Mouse (Mus musculus) liver, embryonic 12.5 days (tissue): Measurements from ENCODE around the gene Pde9a. TPM values are rescaled to one million over a fixed set of nuclear protein-coding genes. Genes with fewer than 3 reads are reported as not detected.
A peak's percentile ranks its signal among the peaks of the same experiment; 100 is the strongest.
"Not testable (repeated sequence)": the region's sequence is repeated elsewhere in the genome, so short reads cannot be mapped to it uniquely, and the experiment has no call there.

ENCODE experiments used
- ATAC-seq: fragments of 200-750 bp; cut with Nextera tagmentation; 2 replicates; pipeline ENCODE4 v1.8.0; 2017; ENCODE audit warnings: moderate number of reproducible peaks, mild to moderate bottlenecking, moderate library complexity
- H3K27ac ChIP-seq: fragments of 300-500 bp; sonication (generic); 2 replicates; pipeline ENCODE4 v1.5.1; 2016; ENCODE audit warnings: mild to moderate bottlenecking
- H3K27me3 ChIP-seq: fragments of 300-500 bp; sonication (generic); replicated peaks from 2 replicates; pipeline ENCODE4 v1.6.1; 2016; ENCODE audit warnings: mild to moderate bottlenecking, moderate library complexity
- H3K36me3 ChIP-seq: fragments of 300-500 bp; sonication (generic); 2 replicates; pipeline ENCODE4 v1.6.1; 2016; ENCODE audit warnings: mild to moderate bottlenecking, moderate library complexity
- H3K4me1 ChIP-seq: fragments of 300-500 bp; sonication (generic); 2 replicates; pipeline ENCODE4 v1.6.1; 2016
- H3K4me2 ChIP-seq: fragments of 300-500 bp; sonication (generic); 2 replicates; pipeline ENCODE4 v1.6.1; 2016; ENCODE audit warnings: mild to moderate bottlenecking, moderate library complexity
- H3K4me3 ChIP-seq: fragments of 300-500 bp; sonication (generic); 2 replicates; pipeline ENCODE4 v1.5.1; 2016; ENCODE audit warnings: mild to moderate bottlenecking, moderate library complexity
- H3K9ac ChIP-seq: fragments of 300-500 bp; sonication (generic); 2 replicates; pipeline ENCODE4 v1.6.1; 2016; ENCODE audit warnings: mild to moderate bottlenecking, moderate library complexity
- H3K9me3 ChIP-seq: fragments of 300-500 bp; sonication (generic); replicated peaks from 2 replicates; pipeline ENCODE4 v1.6.1; 2016; ENCODE audit warnings: mild to moderate bottlenecking, moderate library complexity
- WGBS: fragments of 180-500 bp; shearing (Covaris S2); methylation state at CpG from one replicate; pipeline ENCODE4 v1.1.7; 2016; ENCODE audit not compliant: insufficient replicate concordance; 5-methylcytosine and 5-hydroxymethylcytosine counted together
- polyA plus RNA-seq: library from polyadenylated mRNA; unstranded; fragments of >200 nt; fragmentation: Nextera tagmentation; extraction: Ambion mirVana; gene quantifications from 2 replicates; pipeline ENCODE4 v1.2.1, GENCODE M21; 2016

Pde9a gene
- polyA plus RNA-seq = 5.6 and 6.1 TPM in 2 replicates

GRCm38 (mm10) chr17:31385671-31386665, at the start of gene Pde9a:
Gene Pde9a (plus strand): TSS chr17:31386210.
- Histone ChIP-seq H3K9me3 (no peaks in the 10 kb centered on the region), H3K4me2 (peak within 1 kb of the TSS; percentile 70), H3K9ac (peak within 1 kb of the TSS; percentile 37), H3K36me3 (no peaks in the 10 kb centered on the region), H3K27ac (no peak within 1 kb of the TSS), H3K27me3 (peaks cover 54% of the 10 kb centered on the region), H3K4me1 (peaks cover 24% of the 10 kb centered on the region), H3K4me3 (peak within 1 kb of the TSS; percentile 54)
- ATAC-seq = peak; percentile 50
- 2% methylated on average over 35 of the region's 56 CpGs for WGBS

- no peak for ATAC-seq
- Histone ChIP-seq H3K4me3 (no peak overlapping the region), H3K27me3 (no peaks in the 10 kb centered on the region), H3K4me1 (no peaks in the 10 kb centered on the region), H3K27ac (no peak overlapping the region), H3K9ac (no peak overlapping the region), H3K9me3 (no peaks in the 10 kb centered on the region), H3K4me2 (no peak overlapping the region), H3K36me3 (no peaks in the 10 kb centered on the region)
- 65% methylated on average over 2 of the region's 2 CpGs for WGBS
These were observed 46.2 kb upstream of the Pde9a start for GRCm38 (mm10) chr17:31339769-31340168.

- no peak for ATAC-seq
These were observed 43.8 kb upstream of the Pde9a start for GRCm38 (mm10) chr17:31342191-31342590.

GRCm38 (mm10) chr17:31344172-31344801, 41.7 kb upstream of the Pde9a start:
- no peak overlapping the region for H3K4me2 ChIP-seq
- H3K4me3 ChIP-seq = no peak overlapping the region
- H3K36me3 ChIP-seq = no peaks in the 10 kb centered on the region
- no peaks in the 10 kb centered on the region; the same call in 1 of the 2 replicates for H3K4me1 ChIP-seq
- 28% methylated on average over 5 of the region's 5 CpGs for WGBS
- no peaks in the 10 kb centered on the region for H3K27me3 ChIP-seq
- no peak overlapping the region for H3K9ac ChIP-seq
- H3K9me3 ChIP-seq = no peaks in the 10 kb centered on the region
- no peak for ATAC-seq
- no peak overlapping the region for H3K27ac ChIP-seq

More at GRCm38 (mm10) chr17:31342191-31342590, 43.8 kb upstream of the Pde9a start:
- 74% methylated on average over 6 of the region's 6 CpGs for WGBS
- Histone ChIP-seq H3K36me3 (no peaks in the 10 kb centered on the region), H3K4me3 (no peak overlapping the region), H3K4me2 (no peak overlapping the region), H3K4me1 (no peaks in the 10 kb centered on the region; the same call in 1 of the 2 replicates), H3K9me3 (no peaks in the 10 kb centered on the region), H3K9ac (no peak overlapping the region), H3K27me3 (no peaks in the 10 kb centered on the region), H3K27ac (no peak overlapping the region)

GRCm38 (mm10) chr17:31344816-31345215, 41.2 kb upstream of the Pde9a start:
- WGBS = 85% methylated on average over 3 of the region's 3 CpGs
- no peaks in the 10 kb centered on the region for H3K9me3 ChIP-seq
- no peaks in the 10 kb centered on the region for H3K27me3 ChIP-seq
- no peak for ATAC-seq
- no peak overlapping the region for H3K9ac ChIP-seq
- H3K4me3 ChIP-seq = no peak overlapping the region
- H3K4me1 ChIP-seq = no peaks in the 10 kb centered on the region; the same call in 1 of the 2 replicates
- no peak overlapping the region for H3K4me2 ChIP-seq
- no peak overlapping the region for H3K27ac ChIP-seq
- H3K36me3 ChIP-seq = 0 out of 2 replicates have a peak, but pooled peaks cover 2% of the 10 kb centered on the region

GRCm38 (mm10) chr17:31348129-31348528, 37.9 kb upstream of the Pde9a start:
- Histone ChIP-seq H3K9me3 (no peaks in the 10 kb centered on the region), H3K4me3 (no peak overlapping the region), H3K36me3 (0 out of 2 replicates have a peak, but pooled peaks cover 4% of the 10 kb centered on the region), H3K9ac (no peak overlapping the region), H3K4me1 (no peaks in the 10 kb centered on the region; the same call in 1 of the 2 replicates), H3K27me3 (no peaks in the 10 kb centered on the region), H3K27ac (no peak overlapping the region), H3K4me2 (no peak overlapping the region)
- ATAC-seq = no peak
- WGBS = 75% methylated on average over 5 of the region's 5 CpGs

- H3K4me1 ChIP-seq = no peaks in the 10 kb centered on the region; the same call in 1 of the 2 replicates
- no peaks in the 10 kb centered on the region for H3K9me3 ChIP-seq
- H3K27me3 ChIP-seq = no peaks in the 10 kb centered on the region
- no peak overlapping the region for H3K4me2 ChIP-seq
- H3K4me3 ChIP-seq = no peak overlapping the region
- no peak overlapping the region for H3K27ac ChIP-seq
- WGBS = 79% methylated on average over 12 of the region's 12 CpGs
- no peak overlapping the region for H3K9ac ChIP-seq
- no peak for ATAC-seq
- 0 out of 2 replicates have a peak, but pooled peaks cover 4% of the 10 kb centered on the region for H3K36me3 ChIP-seq
These were observed 36.6 kb upstream of the Pde9a start for GRCm38 (mm10) chr17:31349388-31349787.

- 0 out of 2 replicates have a peak, but pooled peaks cover 4% of the 10 kb centered on the region for H3K36me3 ChIP-seq
- no peak overlapping the region for H3K4me3 ChIP-seq
- ATAC-seq = no peak
- H3K9me3 ChIP-seq = no peaks in the 10 kb centered on the region
- no peak overlapping the region for H3K9ac ChIP-seq
- H3K4me1 ChIP-seq = 0 out of 2 replicates have a peak, but pooled peaks cover 5% of the 10 kb centered on the region
- WGBS = 72% methylated on average over 8 of the region's 8 CpGs
- no peaks in the 10 kb centered on the region; the same call in 1 of the 2 replicates for H3K27me3 ChIP-seq
- no peak overlapping the region for H3K4me2 ChIP-seq
- no peak overlapping the region for H3K27ac ChIP-seq
These were observed 34.0 kb upstream of the Pde9a start for GRCm38 (mm10) chr17:31351984-31352383.

GRCm38 (mm10) chr17:31353255-31353654, 32.8 kb upstream of the Pde9a start:
- 0 out of 2 replicates have a peak, but pooled peaks cover 5% of the 10 kb centered on the region for H3K4me1 ChIP-seq
- no peaks in the 10 kb centered on the region for H3K9me3 ChIP-seq
- no peak overlapping the region for H3K27ac ChIP-seq
- no peaks in the 10 kb centered on the region; the same call in 1 of the 2 replicates for H3K27me3 ChIP-seq
- H3K36me3 ChIP-seq = 0 out of 2 replicates have a peak, but pooled peaks cover 4% of the 10 kb centered on the region
- H3K4me2 ChIP-seq = no peak overlapping the region
- 62% methylated on average over 2 of the region's 2 CpGs for WGBS
- ATAC-seq = no peak
- H3K9ac ChIP-seq = no peak overlapping the region
- no peak overlapping the region for H3K4me3 ChIP-seq

GRCm38 (mm10) chr17:31354684-31355083, 31.3 kb upstream of the Pde9a start:
- 53% methylated on average over 3 of the region's 3 CpGs for WGBS
- H3K4me1 ChIP-seq, H3K27ac ChIP-seq, H3K9ac ChIP-seq, H3K9me3 ChIP-seq, H3K36me3 ChIP-seq, H3K4me2 ChIP-seq, ATAC-seq, H3K4me3 ChIP-seq, H3K27me3 ChIP-seq: not testable (repeated sequence)

GRCm38 (mm10) chr17:31355792-31356502, 30.1 kb upstream of the Pde9a start:
- WGBS = 45% methylated on average over 8 of the region's 8 CpGs
- Histone ChIP-seq H3K4me3 (no peak overlapping the region), H3K27me3 (no peaks in the 10 kb centered on the region; the same call in 1 of the 2 replicates), H3K27ac (no peak overlapping the region), H3K4me2 (no peak overlapping the region), H3K9ac (no peak overlapping the region), H3K36me3 (no peaks in the 10 kb centered on the region), H3K4me1 (0 out of 2 replicates have a peak, but pooled peaks cover 5% of the 10 kb centered on the region), H3K9me3 (no peaks in the 10 kb centered on the region)
- ATAC-seq = no peak
